Mouse (Mus musculus): ENCODE data around the gene Sh3kbp1.

GRCm38 (mm10) chrX:159835239-159835638 is 208.2 kb downstream of the Sh3kbp1 start:
- TF ChIP-seq CTCF (IDR thresholded peaks at IDR 0.05; ENCODE audit: extremely low read depth, insufficient read depth, insufficient read length, insufficient replicate concordance): no peak
- TF ChIP-seq POLR2A (IDR thresholded peaks at IDR 0.05; ENCODE audit: low read depth, low read length): no peak

All from spleen, adult 2 months (tissue).